ENCODE assay signal across 9 mouse cellular contexts in the genomic region with DNA sequence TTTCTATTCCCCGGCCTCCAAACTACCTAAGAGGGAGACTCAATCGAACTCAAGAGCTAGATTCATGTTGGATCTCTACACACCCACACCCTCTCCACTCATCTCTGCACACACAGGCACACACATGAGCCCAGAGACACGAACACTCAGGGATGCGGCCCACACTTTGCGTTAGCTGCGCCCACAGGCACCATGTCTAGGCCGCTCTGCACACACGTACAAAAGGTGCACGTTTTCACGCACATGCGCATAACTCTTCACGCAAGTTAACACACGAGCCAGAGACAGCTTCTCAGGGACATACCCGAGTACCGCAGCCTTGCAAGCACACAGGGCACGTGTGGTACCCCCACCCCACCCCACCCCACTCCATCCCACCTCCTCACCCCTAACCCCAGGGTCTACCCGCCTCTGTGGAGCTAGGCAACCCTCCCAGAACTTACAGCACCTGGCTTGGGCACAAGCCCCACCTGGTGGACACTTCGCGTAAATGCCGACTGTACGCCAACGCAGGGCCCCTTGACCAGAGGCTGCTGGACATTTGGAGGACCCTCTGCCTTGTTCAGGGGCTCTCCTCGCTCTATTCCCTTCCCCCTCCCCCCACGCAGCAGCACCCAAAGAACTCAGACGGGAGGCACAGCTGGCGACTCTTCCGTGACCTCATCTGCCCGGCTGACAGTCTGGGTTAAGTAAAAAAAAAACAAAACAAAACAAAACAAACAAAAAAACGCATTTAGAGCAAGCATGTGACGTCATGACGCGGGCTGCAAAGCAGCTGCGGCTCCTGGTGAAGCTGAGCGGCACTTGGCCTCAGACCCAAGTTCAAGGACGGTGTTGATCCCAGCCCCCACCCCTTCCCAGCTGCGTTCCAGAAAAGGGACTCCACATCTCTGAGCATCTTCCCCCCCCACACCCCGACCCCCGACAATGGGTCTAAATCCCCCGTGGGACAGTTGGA. TPM values are rescaled to one million over a fixed set of nuclear protein-coding genes. Genes with fewer than 3 reads are reported as not detected.
DNase-seq lines count a peak whose midpoint lies in the region; ATAC-seq and TF ChIP-seq lines count a peak whose summit lies in the region.
"Had no signal": no experiment of that assay in that cellular context is flagged by ENCODE, and none has a peak within 500 bp of the region (broad histone marks: within the 10 kb centered on the region; RNA-seq: fewer than 3 reads in every experiment).

No protein-coding gene starts in this region.

- TF ChIP-seq EP300 in stomach, postnatal 0 days (optimal IDR thresholded peaks at IDR 0.05): no peak

- no peaks in the 10 kb centered on the region for H3K4me1 ChIP-seq in bone marrow macrophage, adult 2 months (ENCODE audit: control insufficient read depth, insufficient read depth, low read length)
- peaks cover 52% of the 10 kb centered on the region for H3K4me1 ChIP-seq in forebrain, embryonic 10.5 days
- H3K4me1 ChIP-seq in limb, embryonic 12.5 days (replicated peaks): peaks cover 21% of the 10 kb centered on the region; the same call in 1 of the 2 replicates
- peaks cover 10% of the 10 kb centered on the region for H3K4me1 ChIP-seq in midbrain, embryonic 12.5 days
- H3K4me1 ChIP-seq in stomach, postnatal 0 days (replicated peaks; ENCODE audit: control insufficient read depth, insufficient read depth): no peaks in the 10 kb centered on the region

- peaks cover 18% of the 10 kb centered on the region for H3K27me3 ChIP-seq in forebrain, embryonic 10.5 days (ENCODE audit: poor library complexity, severe bottlenecking)
- H3K27me3 ChIP-seq in limb, embryonic 12.5 days: peaks cover 8% of the 10 kb centered on the region
- no peaks in the 10 kb centered on the region for H3K27me3 ChIP-seq in midbrain, embryonic 12.5 days
- no peaks in the 10 kb centered on the region for H3K27me3 ChIP-seq in stomach, postnatal 0 days (ENCODE audit: control insufficient read depth, insufficient read depth, low read length)

- peak; percentile 84 for TF ChIP-seq CTCF in bone marrow macrophage, adult 2 months (IDR thresholded peaks at IDR 0.05; ENCODE audit: low read depth, low read length)
- peak; percentile 86 for TF ChIP-seq CTCF in stomach, postnatal 0 days (IDR thresholded peaks at IDR 0.05; ENCODE audit: low read depth)

- 29% methylated on average over 39 of the region's 39 CpGs for WGBS in forebrain, embryonic 10.5 days
- WGBS in limb, embryonic 12.5 days: 31% methylated on average over 39 of the region's 39 CpGs
- WGBS in midbrain, embryonic 12.5 days: 27% methylated on average over 39 of the region's 39 CpGs
- WGBS in stomach, postnatal 0 days: 24% methylated on average over 39 of the region's 39 CpGs

- peak overlapping the region; percentile 52 for H3K4me2 ChIP-seq in limb, embryonic 12.5 days
- peak overlapping the region; percentile 46 for H3K4me2 ChIP-seq in midbrain, embryonic 12.5 days (replicated peaks)
- H3K4me2 ChIP-seq in stomach, postnatal 0 days (replicated peaks; ENCODE audit: low read depth): peak overlapping the region; percentile 55

- no peak for ATAC-seq in limb, embryonic 12.5 days (ENCODE audit: insufficient number of reproducible peaks, insufficient read depth, low FRiP score, low TSS enrichment, low read depth)
- ATAC-seq in midbrain, embryonic 12.5 days (ENCODE audit: low FRiP score, low read depth): peak; percentile 48; the same call in 1 of the 2 replicates
- peak; percentile 33; the same call in 1 of the 2 replicates for ATAC-seq in stomach, postnatal 0 days (ENCODE audit: low FRiP score, low TSS enrichment)
- ATAC-seq: Patski had no signal

- intact Hi-C loops in heart, postnatal 36 days (cut with DNase I): loop anchor here (1.0 to 5.0 kb wide), 3 partner anchors 115 to 187 kb away; no protein-coding TSS in a partner anchor

- H3K9me3 ChIP-seq in forebrain, embryonic 10.5 days: peaks cover 12% of the 10 kb centered on the region
- H3K9me3 ChIP-seq in limb, embryonic 12.5 days: peaks cover 8% of the 10 kb centered on the region
- 0 out of 2 replicates have a peak, but pooled peaks cover 6% of the 10 kb centered on the region for H3K9me3 ChIP-seq in midbrain, embryonic 12.5 days
- no peaks in the 10 kb centered on the region for H3K9me3 ChIP-seq in stomach, postnatal 0 days (ENCODE audit: control insufficient read depth, low read length)

- H3K4me3 ChIP-seq in bone marrow macrophage, adult 2 months (ENCODE audit: insufficient read depth, low read length): peak overlapping the region; percentile 30
- peak overlapping the region; percentile 42 for H3K4me3 ChIP-seq in forebrain, embryonic 10.5 days
- peak overlapping the region; percentile 21 for H3K4me3 ChIP-seq in limb, embryonic 12.5 days (replicated peaks)
- peak overlapping the region; percentile 23; the same call in 1 of the 2 replicates for H3K4me3 ChIP-seq in midbrain, embryonic 12.5 days
- no peak overlapping the region; the same call in 1 of the 2 replicates for H3K4me3 ChIP-seq in stomach, postnatal 0 days (ENCODE audit: low read depth, low read length)

- DNase-seq in kidney, adult 18-20 months: peak; percentile 61
- DNase-seq in kidney, adult 11 months: no peak
- peak; percentile 78 for DNase-seq in forebrain, embryonic 10.5 days (ENCODE audit: extremely low spot score, low spot score)
- DNase-seq in heart, postnatal 36 days: peak; percentile 61 to 65
- DNase-seq in stomach, postnatal 0 days (ENCODE audit: low spot score): peak; percentile 68

- no peak for TF ChIP-seq POLR2A in bone marrow macrophage, adult 2 months (IDR thresholded peaks at IDR 0.05; ENCODE audit: borderline replicate concordance, low read depth, low read length)

- no peaks in the 10 kb centered on the region for H3K36me3 ChIP-seq in forebrain, embryonic 10.5 days (replicated peaks)
- no peaks in the 10 kb centered on the region for H3K36me3 ChIP-seq in limb, embryonic 12.5 days
- no peaks in the 10 kb centered on the region for H3K36me3 ChIP-seq in midbrain, embryonic 12.5 days
- H3K36me3 ChIP-seq in stomach, postnatal 0 days (ENCODE audit: control insufficient read depth, insufficient read depth, low read length): no peaks in the 10 kb centered on the region

- 0 out of 2 replicates have a peak overlapping the region, but pooled peaks have one; percentile 4 for H3K9ac ChIP-seq in limb, embryonic 12.5 days (replicated peaks)
- no peak overlapping the region; the same call in 1 of the 2 replicates for H3K9ac ChIP-seq in midbrain, embryonic 12.5 days (replicated peaks)
- peak overlapping the region; percentile 48 for H3K9ac ChIP-seq in stomach, postnatal 0 days (ENCODE audit: low read length)

- no peak overlapping the region for H3K27ac ChIP-seq in bone marrow macrophage, adult 2 months (ENCODE audit: insufficient read depth, low read depth, low read length)
- peak overlapping the region; percentile 75 for H3K27ac ChIP-seq in forebrain, embryonic 10.5 days
- no peak overlapping the region for H3K27ac ChIP-seq in limb, embryonic 12.5 days
- no peak overlapping the region for H3K27ac ChIP-seq in midbrain, embryonic 12.5 days (replicated peaks)
- H3K27ac ChIP-seq in stomach, postnatal 0 days (replicated peaks): no peak overlapping the region

RNA-seq across cellular contexts. Expression of gene Cux2, which starts 9.4 kb away (rescaled TPM):
- polyA plus RNA-seq in bone marrow macrophage, adult 2 months (2012; ENCODE audit: insufficient read depth, insufficient read length, missing spikeins): 0.07 TPM in 1 of 2 replicates, not detected in the other
- polyA plus RNA-seq in forebrain, embryonic 10.5 days (2016; fragmentation: Nextera tagmentation; extraction: Ambion mirVana): 5.0 and 6.5 TPM in 2 replicates
- total RNA-seq in heart, postnatal 36 days (2021): 10 to 100 TPM; 21.6 to 26.8 TPM
- polyA plus RNA-seq in limb, embryonic 12.5 days (2016; fragmentation: Nextera tagmentation; extraction: Ambion mirVana): 5.0 and 5.9 TPM in 2 replicates
- 19.7 and 20.2 TPM in 2 replicates for polyA plus RNA-seq in midbrain, embryonic 12.5 days (2016; fragmentation: Nextera tagmentation; extraction: Ambion mirVana)
- polyA plus RNA-seq in stomach, postnatal 0 days (2015; fragmentation: Nextera tagmentation; extraction: Ambion mirVana): 1.2 and 1.5 TPM in 2 replicates

RNA-seq across cellular contexts. Expression of gene Myl2, which starts 41.4 kb away (rescaled TPM):
- polyA plus RNA-seq in bone marrow macrophage, adult 2 months (2012; ENCODE audit: insufficient read depth, insufficient read length, missing spikeins): 3.6 TPM in 1 of 2 replicates, not detected in the other
- not detected in 2 replicates for polyA plus RNA-seq in forebrain, embryonic 10.5 days (2016; fragmentation: Nextera tagmentation; extraction: Ambion mirVana)
- over 10,000 TPM; 18,107 to 20,333 TPM for total RNA-seq in heart, postnatal 36 days (2021)
- polyA plus RNA-seq in limb, embryonic 12.5 days (2016; fragmentation: Nextera tagmentation; extraction: Ambion mirVana): 1.8 TPM in 1 of 2 replicates, not detected in the other
- 1.1 and 3.9 TPM in 2 replicates for polyA plus RNA-seq in midbrain, embryonic 12.5 days (2016; fragmentation: Nextera tagmentation; extraction: Ambion mirVana)
- polyA plus RNA-seq in stomach, postnatal 0 days (2015; fragmentation: Nextera tagmentation; extraction: Ambion mirVana): 0.21 and 0.30 TPM in 2 replicates
- polyA plus RNA-seq: Patski had no signal
